Mouse (Mus musculus): Measurements from ENCODE around the gene Pnrc1. TPM values are rescaled to one million over a fixed set of nuclear protein-coding genes. Genes with fewer than 3 reads are reported as not detected.

Pnrc1 gene
- total and polyA plus RNA-seq, 3 experiments, result 39.8 to 170 (median 151) TPM

DNA sequence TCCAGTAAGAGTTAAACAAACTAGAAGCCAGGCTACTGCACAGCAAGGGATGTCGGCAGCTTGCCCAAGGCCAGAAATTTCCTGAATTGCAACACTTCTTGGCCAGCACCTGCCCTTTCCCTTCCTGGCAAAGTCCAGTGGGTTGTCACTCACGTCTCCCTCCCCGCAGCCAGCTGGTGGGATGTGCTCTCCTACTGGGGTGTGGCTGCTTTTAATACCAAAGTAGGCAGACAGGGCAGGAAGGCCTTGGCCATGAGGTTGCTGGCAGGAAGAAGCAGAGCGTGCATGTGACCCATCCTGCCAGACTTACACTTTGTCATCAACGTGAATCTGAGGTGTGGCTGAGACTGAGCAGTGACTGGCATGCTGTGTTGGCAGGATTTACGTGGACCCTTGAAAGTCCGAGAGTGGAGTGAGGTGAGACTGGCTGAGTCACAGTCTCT lies 28.6 kb downstream of the Pnrc1 start:
- Histone ChIP-seq H3K9ac (ENCODE audit: low read depth, low read length) (no peak overlapping the region), H3K36me3 (ENCODE audit: control insufficient read depth, insufficient read depth, low read length) (0 out of 2 replicates have a peak, but pooled peaks cover 3% of the 10 kb centered on the region), H3K27ac (peak overlapping the region; percentile 84), H3K4me3 (no peak overlapping the region), H3K4me1 (ENCODE audit: control insufficient read depth, insufficient read depth, low read length) (peaks cover 4% of the 10 kb centered on the region), H3K79me2 (replicated peaks; ENCODE audit: control insufficient read depth, insufficient read depth, low read length) (no peaks in the 10 kb centered on the region), H3K27me3 (ENCODE audit: control insufficient read depth, insufficient read depth, low read length) (no peaks in the 10 kb centered on the region)
- intact Hi-C loops (cut with DNase I), result loop anchor here (1.0 to 5.0 kb wide), 4 partner anchors 14 to 204 kb away; partner anchors contain the start of gene Pm20d2
- DNase-seq, result peak; percentile 92 to 95
- 2% methylated on average over 7 of the region's 7 CpGs for WGBS
- TF ChIP-seq POLR2A (IDR thresholded peaks at IDR 0.05; ENCODE audit: insufficient read depth, low read depth, low read length) (no peak; the same call in 1 of the 2 replicates), CTCF (IDR thresholded peaks at IDR 0.05) (peak; percentile 58), EP300 (IDR thresholded peaks at IDR 0.05; ENCODE audit: insufficient read depth, low read depth, low read length) (peak; percentile 100)

DNA sequence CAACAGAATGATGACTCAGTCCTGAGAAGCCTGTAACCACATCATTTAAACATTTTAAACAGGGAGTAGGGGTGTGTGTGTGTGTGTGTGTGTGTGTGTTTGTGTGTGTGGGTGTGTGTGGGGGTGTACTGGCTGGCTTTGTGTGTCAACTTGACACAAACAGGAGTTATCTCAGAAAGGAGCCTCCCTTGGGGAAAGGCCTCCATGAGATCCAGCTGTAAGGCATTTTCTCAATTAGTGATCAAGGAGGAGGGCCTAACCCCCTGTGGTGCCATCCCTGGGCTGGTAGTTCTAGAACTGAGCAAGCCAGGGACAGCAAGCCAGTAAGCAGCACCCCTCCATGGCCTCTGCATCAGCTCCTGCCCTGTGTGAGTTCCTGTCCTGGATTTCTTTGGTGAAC lies 29.7 kb downstream of the Pnrc1 start:
- Histone ChIP-seq H3K9ac (ENCODE audit: low read depth, low read length) (no peak overlapping the region), H3K36me3 (ENCODE audit: control insufficient read depth, insufficient read depth, low read length) (0 out of 2 replicates have a peak, but pooled peaks cover 3% of the 10 kb centered on the region), H3K27me3 (ENCODE audit: control insufficient read depth, insufficient read depth, low read length) (no peaks in the 10 kb centered on the region), H3K4me1 (ENCODE audit: control insufficient read depth, insufficient read depth, low read length) (peaks cover 4% of the 10 kb centered on the region), H3K79me2 (replicated peaks; ENCODE audit: control insufficient read depth, insufficient read depth, low read length) (no peaks in the 10 kb centered on the region), H3K27ac (peak overlapping the region; percentile 84; the same call in 1 of the 2 replicates), H3K4me3 (no peak overlapping the region)
- no peak for DNase-seq
- TF ChIP-seq POLR2A (IDR thresholded peaks at IDR 0.05; ENCODE audit: insufficient read depth, low read depth, low read length), result no peak
- TF ChIP-seq CTCF (IDR thresholded peaks at IDR 0.05), result no peak
- TF ChIP-seq EP300 (IDR thresholded peaks at IDR 0.05; ENCODE audit: insufficient read depth, low read depth, low read length), result no peak
- intact Hi-C loops (cut with DNase I), result loop anchor here (2.0 to 5.0 kb wide), 2 partner anchors 32 to 203 kb away; no protein-coding TSS in a partner anchor

DNA sequence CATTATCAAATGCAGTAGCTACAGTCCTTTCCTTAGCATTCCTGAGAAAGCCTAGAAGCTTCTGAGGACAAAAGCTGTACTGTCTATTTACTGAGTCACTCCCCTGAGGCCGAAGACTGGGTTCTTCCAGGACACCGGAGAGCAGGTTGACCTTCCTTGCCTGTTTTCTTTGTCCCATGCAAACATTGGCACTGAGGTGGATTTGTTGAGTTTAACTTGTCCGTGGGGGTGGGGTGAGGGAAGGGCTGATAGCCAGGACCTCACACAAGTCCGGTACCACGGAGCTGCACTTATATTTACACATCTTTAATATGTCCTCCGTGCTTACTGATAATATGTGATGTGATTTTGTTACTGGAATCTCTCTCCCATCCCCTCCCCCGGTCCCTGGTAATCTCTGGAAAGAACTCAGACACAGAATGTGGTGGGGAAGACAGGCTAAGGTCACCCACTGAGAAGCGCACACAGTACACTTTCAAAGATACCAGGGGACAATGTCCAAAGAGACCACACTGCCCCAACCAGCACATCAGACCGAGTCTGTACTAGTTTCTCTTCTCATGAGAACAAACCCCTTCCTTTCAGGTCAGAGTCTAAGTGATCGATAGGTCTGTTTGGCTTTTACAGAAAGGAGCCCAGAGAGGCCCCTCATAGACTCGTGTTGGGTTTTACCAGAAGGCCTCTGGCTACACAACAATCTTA lies 32.5 kb downstream of the Pnrc1 start:
- no peak for DNase-seq
- intact Hi-C loops (cut with DNase I), result no loop called here
- WGBS, result 55% methylated on average over 11 of the region's 11 CpGs

DNA sequence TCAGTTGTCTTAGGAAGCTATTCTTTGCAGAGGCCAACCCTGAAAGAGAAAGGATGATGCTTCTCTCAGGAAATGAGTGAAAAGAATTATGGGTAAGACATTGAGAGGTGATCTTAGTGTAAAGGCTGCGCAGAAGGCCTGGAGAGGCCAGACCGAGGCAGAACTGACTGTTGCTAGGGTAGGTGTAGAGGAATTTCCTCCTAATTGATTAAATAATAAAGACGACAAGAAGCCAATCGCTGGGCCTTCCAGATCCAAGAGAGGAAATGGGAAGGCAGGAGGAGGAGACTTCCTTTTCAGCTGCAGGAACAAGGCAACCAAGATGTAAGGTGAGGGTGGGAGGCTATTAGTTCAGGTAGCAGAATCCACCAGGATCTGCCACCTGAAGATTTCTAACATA lies 35.3 kb downstream of the Pnrc1 start:
- Histone ChIP-seq H3K27me3 (ENCODE audit: control insufficient read depth, insufficient read depth, low read length) (no peaks in the 10 kb centered on the region), H3K36me3 (ENCODE audit: control insufficient read depth, insufficient read depth, low read length) (no peaks in the 10 kb centered on the region), H3K4me1 (ENCODE audit: control insufficient read depth, insufficient read depth, low read length) (no peaks in the 10 kb centered on the region), H3K27ac (no peak overlapping the region), H3K4me3 (no peak overlapping the region), H3K79me2 (replicated peaks; ENCODE audit: control insufficient read depth, insufficient read depth, low read length) (no peaks in the 10 kb centered on the region), H3K9ac (ENCODE audit: low read depth, low read length) (no peak overlapping the region)
- DNase-seq, result no peak
- 63% methylated on average over 4 of the region's 4 CpGs for WGBS
- TF ChIP-seq POLR2A (IDR thresholded peaks at IDR 0.05; ENCODE audit: insufficient read depth, low read depth, low read length) (no peak), CTCF (IDR thresholded peaks at IDR 0.05) (no peak), EP300 (IDR thresholded peaks at IDR 0.05; ENCODE audit: insufficient read depth, low read depth, low read length) (no peak)
- intact Hi-C loops (cut with DNase I), result no loop called here

More for the DNA sequence above, 32.5 kb downstream of the Pnrc1 start:
- H3K27me3 ChIP-seq (ENCODE audit: control insufficient read depth, insufficient read depth, low read length), result no peaks in the 10 kb centered on the region
- H3K79me2 ChIP-seq (replicated peaks; ENCODE audit: control insufficient read depth, insufficient read depth, low read length), result no peaks in the 10 kb centered on the region
- TF ChIP-seq CTCF (IDR thresholded peaks at IDR 0.05) (no peak), POLR2A (IDR thresholded peaks at IDR 0.05; ENCODE audit: insufficient read depth, low read depth, low read length) (no peak), EP300 (IDR thresholded peaks at IDR 0.05; ENCODE audit: insufficient read depth, low read depth, low read length) (no peak)
- no peak overlapping the region for H3K4me3 ChIP-seq
- H3K27ac ChIP-seq, result no peak overlapping the region
- H3K4me1 ChIP-seq (ENCODE audit: control insufficient read depth, insufficient read depth, low read length), result peaks cover 4% of the 10 kb centered on the region
- H3K9ac ChIP-seq (ENCODE audit: low read depth, low read length), result no peak overlapping the region
- 0 out of 2 replicates have a peak, but pooled peaks cover 3% of the 10 kb centered on the region for H3K36me3 ChIP-seq (ENCODE audit: control insufficient read depth, insufficient read depth, low read length)

DNA sequence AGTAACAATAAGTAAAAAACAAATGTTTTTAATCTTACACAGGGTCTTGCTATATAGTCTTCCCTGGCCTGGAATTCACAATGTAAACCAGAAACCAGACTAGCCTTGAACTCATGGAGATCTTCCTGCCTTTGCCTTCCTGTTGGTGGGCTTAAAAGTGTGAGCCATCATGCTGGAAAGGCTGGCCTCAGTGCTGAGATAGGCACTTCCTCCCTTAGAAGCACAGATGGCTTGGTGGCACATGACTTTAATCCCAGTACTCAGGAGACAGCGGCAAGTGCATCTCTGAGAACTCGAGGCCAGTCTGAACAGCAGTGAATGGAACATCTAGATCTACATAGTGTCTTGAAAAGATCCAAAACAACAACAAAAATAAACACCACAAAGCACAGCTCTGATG lies 39.1 kb downstream of the Pnrc1 start:
- WGBS, result 76% methylated on average over 2 of the region's 2 CpGs
- Histone ChIP-seq H3K4me3 (no peak overlapping the region), H3K36me3 (ENCODE audit: control insufficient read depth, insufficient read depth, low read length) (peaks cover 9% of the 10 kb centered on the region), H3K27ac (no peak overlapping the region), H3K27me3 (ENCODE audit: control insufficient read depth, insufficient read depth, low read length) (no peaks in the 10 kb centered on the region), H3K4me1 (ENCODE audit: control insufficient read depth, insufficient read depth, low read length) (peaks cover 3% of the 10 kb centered on the region), H3K9ac (ENCODE audit: low read depth, low read length) (no peak overlapping the region), H3K79me2 (replicated peaks; ENCODE audit: control insufficient read depth, insufficient read depth, low read length) (0 out of 2 replicates have a peak, but pooled peaks cover 1% of the 10 kb centered on the region)
- intact Hi-C loops (cut with DNase I), result no loop called here
- no peak for DNase-seq
- TF ChIP-seq CTCF (IDR thresholded peaks at IDR 0.05) (no peak), POLR2A (IDR thresholded peaks at IDR 0.05; ENCODE audit: insufficient read depth, low read depth, low read length) (no peak), EP300 (IDR thresholded peaks at IDR 0.05; ENCODE audit: insufficient read depth, low read depth, low read length) (no peak)

DNA sequence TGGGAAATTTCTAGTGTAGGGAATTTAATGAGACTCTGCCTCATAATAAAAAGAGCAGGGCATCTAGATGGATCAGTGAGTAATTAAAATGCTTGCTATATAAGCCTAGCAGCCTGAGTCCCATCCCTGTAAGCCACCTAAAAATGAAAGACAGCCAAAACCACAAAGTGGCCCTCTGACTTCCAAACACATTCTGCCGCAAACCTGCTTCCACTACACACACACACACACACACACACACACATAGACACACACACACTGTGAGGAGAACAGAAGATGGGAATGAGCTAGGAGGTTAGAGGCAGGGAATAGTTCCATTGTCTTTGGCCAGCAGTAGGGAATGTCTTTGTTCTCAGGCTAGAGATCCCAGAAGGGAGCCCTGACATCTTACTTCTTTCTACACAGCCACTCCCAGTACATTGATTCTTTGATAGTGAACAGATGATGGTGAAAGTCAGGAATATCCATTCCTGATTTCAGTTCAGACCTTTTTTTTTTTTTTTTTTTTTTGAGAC lies 40.2 kb downstream of the Pnrc1 start:
- intact Hi-C loops (cut with DNase I), result loop anchor here (5.0 kb wide), 1 partner anchor 62 kb away; the partner anchor contains the start of gene Pm20d2
- no peak overlapping the region for H3K27ac ChIP-seq
- 0 out of 2 replicates have a peak, but pooled peaks cover 2% of the 10 kb centered on the region for H3K79me2 ChIP-seq (replicated peaks; ENCODE audit: control insufficient read depth, insufficient read depth, low read length)
- no peak for DNase-seq
- H3K4me1 ChIP-seq (ENCODE audit: control insufficient read depth, insufficient read depth, low read length), result peaks cover 4% of the 10 kb centered on the region
- H3K36me3 ChIP-seq (ENCODE audit: control insufficient read depth, insufficient read depth, low read length), result peaks cover 20% of the 10 kb centered on the region
- TF ChIP-seq POLR2A (IDR thresholded peaks at IDR 0.05; ENCODE audit: insufficient read depth, low read depth, low read length), result no peak
- no peak for TF ChIP-seq EP300 (IDR thresholded peaks at IDR 0.05; ENCODE audit: insufficient read depth, low read depth, low read length)
- TF ChIP-seq CTCF (IDR thresholded peaks at IDR 0.05), result no peak
- H3K9ac ChIP-seq (ENCODE audit: low read depth, low read length), result no peak overlapping the region
- WGBS, result 91% methylated on average over 1 of the region's 1 CpGs
- no peak overlapping the region for H3K4me3 ChIP-seq
- no peaks in the 10 kb centered on the region for H3K27me3 ChIP-seq (ENCODE audit: control insufficient read depth, insufficient read depth, low read length)

All from heart, adult 2 months (tissue).